Mouse (Mus musculus) stomach, postnatal 0 days (tissue): ENCODE measurements around the gene Fcrlb.

Experiments used
- CTCF ChIP-seq: IDR thresholded peaks from 2 replicates; pipeline ENCODE4 v1.5.1; 2016; ENCODE audit warnings: antibody characterized with exemption, low read depth, mild to moderate bottlenecking, moderate library complexity
- EP300 ChIP-seq: optimal IDR thresholded peaks from 2 replicates; pipeline ENCODE3; 2016; ENCODE audit warnings: antibody characterized with exemption

- no peak for TF ChIP-seq CTCF
- TF ChIP-seq EP300 = no peak
These were observed 47.3 kb downstream of the Fcrlb start for GRCm38 (mm10) chr1:170865406-170865805.
